17 mouse cellular contexts compared by ENCODE assay signal in genomic region chr4:22098605-22099004, GRCm38 (mm10).
"Had no signal": no experiment of that assay in that cellular context is flagged by ENCODE, and none has a peak within 500 bp of the region (broad histone marks: within the 10 kb centered on the region; RNA-seq: fewer than 3 reads in every experiment).

No protein-coding gene starts in this region.

- H3K27ac ChIP-seq: neural tube, embryonic 12.5 days; neural tube, embryonic 13.5 days; neural tube, embryonic 15.5 days; stomach, embryonic 15.5 days; stomach, postnatal 0 days had no signal

- H3K4me3 ChIP-seq: neural tube, embryonic 12.5 days; neural tube, embryonic 13.5 days; neural tube, embryonic 15.5 days; stomach, embryonic 15.5 days had no signal

- H3K9ac ChIP-seq: neural tube, embryonic 12.5 days; neural tube, embryonic 13.5 days; neural tube, embryonic 15.5 days; stomach, embryonic 15.5 days had no signal

- H3K4me1 ChIP-seq: stomach, embryonic 15.5 days had no signal

- H3K4me2 ChIP-seq: neural tube, embryonic 12.5 days; neural tube, embryonic 13.5 days; neural tube, embryonic 15.5 days; stomach, embryonic 15.5 days had no signal

- H3K27me3 ChIP-seq: neural tube, embryonic 12.5 days; neural tube, embryonic 13.5 days; neural tube, embryonic 15.5 days; stomach, embryonic 15.5 days had no signal

- H3K9me3 ChIP-seq: neural tube, embryonic 12.5 days; neural tube, embryonic 13.5 days; neural tube, embryonic 15.5 days; stomach, embryonic 15.5 days had no signal

- H3K36me3 ChIP-seq: neural tube, embryonic 12.5 days; neural tube, embryonic 13.5 days; neural tube, embryonic 15.5 days; stomach, embryonic 15.5 days had no signal

- DNase-seq: retina, postnatal 1 day; right cerebral cortex, adult 18-20 months; right cerebral cortex, postnatal 14 days; right cerebral cortex, postnatal 25 days; right cerebral cortex, postnatal 4 days; spleen, adult 18-20 months; thymus, adult 18-20 months; thymus, adult 2 months; thymus, postnatal 14 days; thymus, postnatal 25 days; thymus, postnatal 36 days; thymus, postnatal 4 days had no signal
